Mouse (Mus musculus) lung, adult 2 months (tissue): ENCODE data around the gene Zfp280c.

Experiments used
- CTCF ChIP-seq: fragments of 200-500 bp; IDR thresholded peaks from 2 replicates; pipeline ENCODE4 v1.5.1; 2011; ENCODE audit warnings: mild to moderate bottlenecking, low read length, control low read depth; ENCODE audit not compliant: insufficient read depth
- POLR2A ChIP-seq: fragments of 200-500 bp; IDR thresholded peaks from 2 replicates; pipeline ENCODE4 v1.6.1; 2011; ENCODE audit warnings: low read depth, mild to moderate bottlenecking, control low read depth, low read length, borderline replicate concordance; ENCODE audit errors: extremely low read depth

DNA sequence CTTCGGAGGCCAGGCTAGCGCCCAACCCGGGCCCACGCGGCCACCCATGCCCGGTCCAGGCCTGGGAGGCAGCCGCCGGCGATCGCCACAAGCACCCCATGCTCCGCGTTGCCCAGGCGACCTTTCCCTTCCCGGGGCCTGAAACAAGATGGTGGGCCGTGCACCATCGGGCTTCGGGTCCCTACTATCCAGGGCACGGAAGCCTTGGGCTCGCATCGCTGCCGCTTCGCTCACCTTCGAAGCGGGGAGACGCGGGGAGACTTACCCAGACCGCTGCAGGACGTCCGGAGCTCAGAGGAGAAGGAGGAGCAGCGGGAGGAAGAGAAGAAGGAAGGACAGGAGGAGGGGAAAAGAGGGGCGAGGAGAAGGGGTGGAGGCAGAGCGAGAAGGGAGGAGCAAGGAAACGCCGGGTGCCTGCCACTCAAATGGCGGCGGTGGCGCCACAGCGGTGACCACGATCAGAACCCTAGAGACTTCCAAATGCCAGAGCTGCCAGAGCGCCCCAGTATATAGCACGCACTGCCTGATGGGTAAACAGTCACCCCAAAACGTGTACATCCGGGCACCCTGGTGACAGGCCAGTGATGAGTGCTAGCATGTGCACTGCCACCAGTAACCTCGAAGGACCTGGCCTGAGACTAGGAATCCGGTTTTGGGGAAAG lies at the start of gene Zfp280c:
- TF ChIP-seq CTCF (no peak), POLR2A (peak; percentile 58; the same call in 1 of the 2 replicates)
